Mouse (Mus musculus) CH12.LX (cell line): ENCODE results near the gene Kctd3.

Experiments
- CHD2 ChIP-seq: IDR thresholded peaks from 2 replicates; pipeline ENCODE4 v1.6.1; 2011; ENCODE audit warnings: low read length, improper control_type of control experiment
- CTCF ChIP-seq, 2 experiments: IDR thresholded peaks in 1 of 2; conservative IDR thresholded peaks in 1 of 2; 2 replicates each; pipeline ENCODE4 v1.5.1; 2011 to 2012; ENCODE audit warnings: low read depth in 2 of 2, low read length in 2 of 2, improper control_type of control experiment in 1 of 2, inconsistent platforms in 1 of 2, mild to moderate bottlenecking in 1 of 2, moderate library complexity in 1 of 2
- E2F4 ChIP-seq: IDR thresholded peaks from 2 replicates; pipeline ENCODE4 v1.6.1; 2011; ENCODE audit warnings: low read depth, low read length, improper control_type of control experiment; ENCODE audit not compliant: insufficient replicate concordance
- ELF1 ChIP-seq: IDR thresholded peaks from 2 replicates; pipeline ENCODE4 v1.6.1; 2014; ENCODE audit warnings: low read depth, mild to moderate bottlenecking, inconsistent platforms, low read length, improper control_type of control experiment
- EP300 ChIP-seq: IDR thresholded peaks from 2 replicates; pipeline ENCODE4 v1.6.1; 2011; ENCODE audit warnings: low read length, improper control_type of control experiment
- HCFC1 ChIP-seq: IDR thresholded peaks from 2 replicates; pipeline ENCODE4 v1.6.1; 2012; ENCODE audit warnings: low read depth, mild to moderate bottlenecking, inconsistent platforms, low read length, improper control_type of control experiment
- IRF4 ChIP-seq: IDR thresholded peaks from 2 replicates; pipeline ENCODE4 v1.6.1; 2014; ENCODE audit warnings: low read depth, mild to moderate bottlenecking, inconsistent platforms, low read length, improper control_type of control experiment
- JUN ChIP-seq: IDR thresholded peaks from 2 replicates; pipeline ENCODE4 v1.6.1; 2011; ENCODE audit warnings: low read depth, mild to moderate bottlenecking, low read length, improper control_type of control experiment, moderate library complexity; ENCODE audit not compliant: insufficient read depth
- MAZ ChIP-seq: IDR thresholded peaks from 2 replicates; pipeline ENCODE4 v1.6.1; 2012; ENCODE audit warnings: low read depth, mild to moderate bottlenecking, inconsistent platforms, low read length, improper control_type of control experiment, moderate library complexity
- MEF2A ChIP-seq: IDR thresholded peaks from 2 replicates; pipeline ENCODE4 v1.6.1; 2014; ENCODE audit warnings: low read depth, mild to moderate bottlenecking, inconsistent platforms, low read length, improper control_type of control experiment, borderline replicate concordance
- NELFE ChIP-seq: IDR thresholded peaks from 2 replicates; pipeline ENCODE4 v1.6.1; 2011; ENCODE audit warnings: low read depth, low read length, improper control_type of control experiment
- POLR2A ChIP-seq: IDR thresholded peaks from 2 replicates; pipeline ENCODE4 v1.6.1; 2011; ENCODE audit warnings: low read depth, mild to moderate bottlenecking, improper control_type of control experiment, low read length
- USF1 ChIP-seq: IDR thresholded peaks from 2 replicates; pipeline ENCODE4 v1.6.1; 2014; ENCODE audit warnings: low read depth, mild to moderate bottlenecking, inconsistent platforms, low read length, improper control_type of control experiment
- ZC3H11A ChIP-seq: IDR thresholded peaks from 2 replicates; pipeline ENCODE4 v1.6.1; 2012; ENCODE audit warnings: low read depth, mild to moderate bottlenecking, inconsistent platforms, low read length, improper control_type of control experiment

DNA sequence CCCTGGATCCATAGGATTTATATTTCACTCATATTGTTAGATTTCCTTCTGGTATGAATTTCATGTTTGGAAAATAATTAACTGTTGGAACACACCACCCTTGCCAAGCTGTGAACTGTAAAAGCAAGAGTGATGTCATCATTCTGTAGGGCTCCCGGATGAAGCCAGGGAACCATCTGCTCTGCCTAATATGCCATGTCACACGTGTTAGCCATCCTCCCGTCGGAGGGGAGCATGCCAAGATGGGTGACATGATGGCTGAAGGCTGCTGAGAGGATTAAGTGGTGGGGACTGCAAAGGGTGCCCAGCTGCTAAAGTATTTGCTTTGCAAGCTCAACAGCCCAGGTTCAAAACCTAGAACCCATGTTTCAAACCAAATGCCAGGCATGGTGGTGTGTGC lies 44.5 kb upstream of the Kctd3 start:
- TF ChIP-seq E2F4 (no peak), USF1 (no peak), POLR2A (no peak), CTCF (conservative IDR thresholded peaks at IDR 0.05 in 1 of 2, IDR thresholded peaks at IDR 0.05 in 1 of 2; ENCODE audit: low read depth in 2 of 2, low read length in 2 of 2) (no peak), JUN (no peak), CHD2 (no peak), NELFE (no peak), EP300 (no peak), ELF1 (no peak), MEF2A (no peak), MAZ (no peak), ZC3H11A (no peak), HCFC1 (no peak), IRF4 (no peak)
